Mouse (Mus musculus) small intestine, adult 2 months (tissue): Measurements from ENCODE around the gene Snap91.

ENCODE experiments used
- CTCF ChIP-seq: fragments of 200-500 bp; IDR thresholded peaks from 2 replicates; pipeline ENCODE4 v1.5.1; 2012; ENCODE audit warnings: low read depth, mild to moderate bottlenecking, control low read depth, inconsistent platforms, low read length, moderate library complexity, mixed read lengths; ENCODE audit not compliant: insufficient replicate concordance, insufficient read length; ENCODE audit errors: extremely low read depth
- POLR2A ChIP-seq: fragments of 200-500 bp; IDR thresholded peaks from 2 replicates; pipeline ENCODE4 v1.6.1; 2012; ENCODE audit warnings: low read depth, mild to moderate bottlenecking, control low read depth, inconsistent platforms, low read length, moderate library complexity

- TF ChIP-seq CTCF (no peak), POLR2A (no peak)
Measured at GRCm38 (mm10) chr9:86726381-86726720, 154.1 kb downstream of the Snap91 start.
